Mouse (Mus musculus) limb, embryonic 11.5 days (tissue): ENCODE data around the gene Jak1. TPM values are rescaled to one million over a fixed set of nuclear protein-coding genes. Genes with fewer than 3 reads are reported as not detected.

ENCODE experiments used
- ATAC-seq: fragments of 200-750 bp; cut with Nextera tagmentation; 2 replicates; pipeline ENCODE4 v1.8.0; 2017; ENCODE audit warnings: low read depth; ENCODE audit not compliant: insufficient number of reproducible peaks, low FRiP score, low TSS enrichment
- DNase-seq: peaks from one replicate; pipeline ENCODE4 v3.0.0-alpha.2; 2015; ENCODE audit warnings: low spot score
- H3K27ac ChIP-seq: fragments of 300-500 bp; sonication (generic); replicated peaks from 2 replicates; pipeline ENCODE4 v1.5.1; 2014; ENCODE audit warnings: low read depth, mild to moderate bottlenecking, low read length
- H3K27me3 ChIP-seq: fragments of 300-500 bp; sonication (generic); 2 replicates; pipeline ENCODE4 v1.6.1; 2014; ENCODE audit warnings: mild to moderate bottlenecking, low read length, mixed read lengths; ENCODE audit not compliant: control insufficient read depth, insufficient read depth
- H3K36me3 ChIP-seq: fragments of 300-500 bp; sonication (generic); 2 replicates; pipeline ENCODE4 v1.6.1; 2014; ENCODE audit warnings: mild to moderate bottlenecking, low read length, moderate library complexity, mixed read lengths; ENCODE audit not compliant: control insufficient read depth, insufficient read depth
- H3K4me1 ChIP-seq: fragments of 300-500 bp; sonication (generic); 2 replicates; pipeline ENCODE4 v1.6.1; 2014; ENCODE audit warnings: low read length, mixed read lengths; ENCODE audit not compliant: control insufficient read depth, insufficient read depth
- H3K4me2 ChIP-seq: fragments of 300-500 bp; sonication (generic); 2 replicates; pipeline ENCODE4 v1.6.1; 2014; ENCODE audit warnings: low read depth, mild to moderate bottlenecking, moderate library complexity; ENCODE audit not compliant: severe bottlenecking
- H3K4me3 ChIP-seq: fragments of 300-500 bp; sonication (generic); 2 replicates; pipeline ENCODE4 v1.5.1; 2014; ENCODE audit warnings: low read depth, low read length
- H3K9ac ChIP-seq: fragments of 300-500 bp; sonication (generic); 2 replicates; pipeline ENCODE4 v1.6.1; 2014; ENCODE audit warnings: mild to moderate bottlenecking, low read length
- H3K9me3 ChIP-seq: fragments of 300-500 bp; sonication (generic); 2 replicates; pipeline ENCODE4 v1.6.1; 2016; ENCODE audit warnings: low read length; ENCODE audit not compliant: control insufficient read depth
- WGBS: fragments of 180-500 bp; shearing (Covaris S2); extraction: QIAGEN DNeasy Blood & Tissue Kit; methylation state at CpG from one replicate; pipeline ENCODE4 v1.1.7; 2014; 5-methylcytosine and 5-hydroxymethylcytosine counted together
- polyA plus RNA-seq: library from polyadenylated mRNA; unstranded; fragments of >200 nt; fragmentation: Nextera tagmentation; extraction: Ambion mirVana; gene quantifications from 2 replicates; pipeline ENCODE4 v1.2.1, GENCODE M21; 2014

Jak1 gene
- polyA plus RNA-seq = 61.3 and 61.5 TPM in 2 replicates

DNA sequence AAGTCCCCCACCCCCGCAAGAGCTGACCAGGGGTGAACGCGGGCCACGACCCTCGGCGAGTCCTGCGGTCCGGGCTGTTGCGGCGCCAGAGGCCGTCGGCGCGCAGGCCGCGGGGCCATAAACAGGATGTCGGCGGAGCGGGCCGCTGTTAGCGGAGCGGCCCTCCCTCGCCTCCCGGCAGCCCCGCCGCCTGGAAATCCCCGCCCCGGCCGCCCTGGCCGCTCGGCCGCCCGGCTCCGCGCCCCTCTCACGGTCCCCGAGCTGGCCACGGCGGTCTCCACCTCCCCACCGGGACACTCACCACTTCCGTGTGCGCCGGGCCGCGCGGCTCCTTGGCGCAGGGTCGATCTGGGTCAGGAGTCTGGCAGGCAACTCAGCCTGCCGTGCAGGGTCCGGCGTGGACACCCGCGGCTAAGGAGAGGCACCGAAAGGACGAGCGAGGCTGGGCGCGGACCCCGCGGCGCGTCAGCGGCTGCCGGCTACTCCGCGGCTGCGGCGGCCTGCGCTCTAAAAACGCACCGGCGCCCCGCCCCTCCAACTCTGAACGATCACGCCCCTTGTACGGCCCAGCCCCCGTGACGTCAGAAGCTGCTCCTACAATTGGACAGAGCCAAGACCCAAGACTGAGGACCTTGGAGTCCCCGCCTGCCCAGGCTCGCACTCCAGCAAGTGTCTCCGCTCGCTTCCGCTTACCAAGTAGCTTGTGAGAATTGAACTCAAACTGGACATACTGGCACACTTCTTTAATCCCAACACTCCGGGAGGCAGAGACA is at the start of gene Jak1:
Gene Jak1 (minus strand): TSS at position 542 of the 773 bp plus-strand sequence.
- Histone ChIP-seq H3K4me1 (peaks cover 2% of the 10 kb centered on the region; the same call in 1 of the 2 replicates), H3K9ac (peak within 1 kb of the TSS; percentile 87), H3K9me3 (no peaks in the 10 kb centered on the region), H3K27me3 (no peaks in the 10 kb centered on the region), H3K4me3 (peak within 1 kb of the TSS; percentile 95), H3K4me2 (peak within 1 kb of the TSS; percentile 79), H3K36me3 (no peaks in the 10 kb centered on the region), H3K27ac (peak within 1 kb of the TSS; percentile 58; the same call in 1 of the 2 replicates)
- peak; percentile 98 for DNase-seq
- under 1% methylated on average over 77 of the region's 84 CpGs for WGBS
- peak; percentile 99 for ATAC-seq

DNA sequence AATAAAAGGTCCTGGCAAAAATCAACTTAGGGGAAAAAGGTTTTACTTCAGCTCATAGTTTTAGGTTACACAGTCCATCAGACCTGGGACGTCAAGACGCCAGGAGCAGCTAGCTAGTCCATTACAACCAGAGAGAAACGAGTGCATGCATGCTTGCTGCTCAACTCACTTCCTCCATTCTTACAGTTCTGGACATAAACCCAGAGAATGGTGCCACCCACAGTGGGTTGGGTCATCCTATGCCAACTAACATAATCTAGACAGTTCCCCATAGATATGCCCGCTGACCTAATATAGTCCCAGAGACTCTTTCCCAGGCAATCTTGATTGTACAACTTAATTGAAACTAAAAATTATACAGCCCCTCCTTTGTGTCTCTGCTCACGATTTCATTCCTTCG is 47.0 kb upstream of the Jak1 start:
- Histone ChIP-seq H3K36me3 (no peaks in the 10 kb centered on the region), H3K9ac (no peak overlapping the region), H3K4me1 (no peaks in the 10 kb centered on the region), H3K27ac (no peak overlapping the region), H3K9me3 (no peaks in the 10 kb centered on the region), H3K27me3 (no peaks in the 10 kb centered on the region), H3K4me3 (no peak overlapping the region), H3K4me2 (no peak overlapping the region)
- ATAC-seq (no peak), DNase-seq (no peak)
- WGBS = 86% methylated on average over 6 of the region's 6 CpGs

DNA sequence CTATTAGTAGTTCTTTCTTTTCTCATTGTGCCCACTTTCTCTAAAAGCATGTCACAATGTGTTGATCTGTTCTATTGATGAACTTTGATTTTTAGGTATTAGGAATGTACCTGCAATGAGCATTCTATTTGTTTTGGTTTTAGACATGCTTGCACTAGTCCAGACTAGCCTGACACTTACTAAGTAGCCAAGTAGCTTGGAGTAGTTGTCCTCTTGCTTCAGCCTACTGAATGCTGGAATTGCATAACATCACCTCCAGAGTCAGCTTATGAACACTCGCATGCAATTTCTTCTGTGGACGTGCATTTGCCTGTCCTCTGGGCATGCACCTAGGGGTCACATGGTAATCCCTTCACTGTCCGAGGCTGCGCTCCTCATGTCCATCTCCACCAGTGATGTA is 43.1 kb upstream of the Jak1 start:
- no peak for ATAC-seq
- WGBS = 90% methylated on average over 4 of the region's 4 CpGs

DNA sequence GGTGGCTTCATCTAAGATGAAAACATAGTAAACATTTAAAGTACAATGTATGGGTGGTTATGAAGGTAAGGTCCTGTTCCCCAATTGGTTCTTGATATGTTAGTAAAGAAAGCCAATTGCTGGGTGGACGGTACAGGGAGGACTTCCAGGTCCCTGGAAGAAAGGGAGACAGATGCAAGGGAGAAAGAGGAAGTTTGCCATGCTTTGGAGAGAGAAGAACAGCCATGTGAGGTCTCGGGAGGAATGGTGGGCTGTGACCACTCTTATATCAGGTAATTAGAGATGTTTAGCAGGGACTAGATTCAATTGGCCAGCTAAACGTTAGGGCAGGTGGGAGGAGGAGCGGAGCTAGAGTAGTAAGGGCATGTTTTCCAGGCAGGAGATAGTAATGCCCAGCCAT is 42.2 kb upstream of the Jak1 start:
- WGBS = 66% methylated on average over 4 of the region's 4 CpGs

More for the DNA sequence above, 43.1 kb upstream of the Jak1 start:
- Histone ChIP-seq H3K9me3 (no peaks in the 10 kb centered on the region), H3K36me3 (no peaks in the 10 kb centered on the region), H3K4me2 (no peak overlapping the region), H3K4me1 (no peaks in the 10 kb centered on the region), H3K9ac (no peak overlapping the region), H3K27me3 (no peaks in the 10 kb centered on the region), H3K27ac (no peak overlapping the region), H3K4me3 (no peak overlapping the region)
- DNase-seq = no peak

DNA sequence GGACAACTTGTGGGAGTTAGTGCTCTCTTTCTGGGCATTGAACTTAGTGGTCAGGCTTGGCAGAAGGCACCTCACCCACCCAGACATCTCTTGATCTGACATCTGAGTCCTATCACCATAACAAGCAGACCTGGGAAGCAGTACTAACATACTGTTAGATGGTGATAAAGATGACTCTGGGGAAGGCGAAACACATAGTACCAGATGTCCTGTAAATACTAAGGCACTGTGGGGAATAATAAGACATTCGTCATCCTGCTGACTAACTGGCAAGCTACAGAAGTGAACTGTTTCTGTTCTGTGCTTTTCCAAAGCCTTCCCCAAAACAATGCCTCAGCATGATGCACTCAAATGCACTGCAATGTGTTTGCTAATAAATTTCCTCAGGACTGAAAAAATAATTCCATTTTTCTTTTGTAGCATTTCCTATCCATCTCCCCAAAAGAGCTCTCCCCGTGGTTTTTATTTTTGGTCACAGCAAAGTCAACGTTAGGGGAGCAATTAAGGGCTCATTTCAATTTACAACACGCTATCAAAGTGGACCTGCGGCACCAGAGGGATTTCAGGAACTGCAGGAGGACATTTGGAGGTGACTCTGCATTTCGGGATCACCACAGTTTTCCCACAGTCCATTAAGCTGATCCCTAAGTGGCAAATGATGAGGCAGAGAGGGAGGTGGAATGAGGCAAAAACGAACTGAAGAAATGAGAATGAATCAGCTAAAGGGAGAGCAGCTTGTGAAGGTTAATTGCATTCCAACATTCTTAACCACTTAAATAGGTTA is 41.2 kb upstream of the Jak1 start:
- H3K27ac ChIP-seq = no peak overlapping the region
- WGBS = 24% methylated on average over 8 of the region's 8 CpGs
- H3K27me3 ChIP-seq = no peaks in the 10 kb centered on the region
- H3K4me1 ChIP-seq = no peaks in the 10 kb centered on the region
- H3K4me3 ChIP-seq = no peak overlapping the region
- H3K36me3 ChIP-seq = no peaks in the 10 kb centered on the region
- ATAC-seq = no peak
- no peak overlapping the region for H3K9ac ChIP-seq
- no peak for DNase-seq
- H3K4me2 ChIP-seq = no peak overlapping the region
- H3K9me3 ChIP-seq = no peaks in the 10 kb centered on the region

More for the DNA sequence above, 42.2 kb upstream of the Jak1 start:
- H3K4me2 ChIP-seq = no peak overlapping the region
- H3K27me3 ChIP-seq = no peaks in the 10 kb centered on the region
- DNase-seq (no peak), ATAC-seq (no peak)
- no peak overlapping the region for H3K9ac ChIP-seq
- no peak overlapping the region for H3K27ac ChIP-seq
- no peaks in the 10 kb centered on the region for H3K9me3 ChIP-seq
- H3K36me3 ChIP-seq = no peaks in the 10 kb centered on the region
- H3K4me3 ChIP-seq = no peak overlapping the region
- no peaks in the 10 kb centered on the region for H3K4me1 ChIP-seq

DNA sequence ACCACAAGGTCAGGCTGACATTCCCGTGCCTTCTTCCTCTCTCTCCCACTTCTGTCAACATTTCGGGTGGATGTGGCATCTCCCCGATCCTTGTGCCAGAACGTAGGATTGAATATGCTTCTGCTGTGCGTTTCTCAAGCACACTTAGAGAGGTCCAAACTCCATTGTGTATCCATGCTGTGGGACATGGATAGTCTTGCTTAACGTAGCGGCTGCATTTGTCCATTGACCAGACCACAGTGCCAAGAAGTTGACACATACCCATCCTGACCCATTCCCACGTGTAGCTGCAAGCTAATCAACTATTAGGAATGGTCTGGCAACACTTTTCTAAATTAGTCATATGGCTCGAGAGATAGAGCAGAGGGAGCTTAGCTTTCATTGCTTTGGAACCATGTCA is 40.0 kb upstream of the Jak1 start:
- H3K9me3 ChIP-seq = no peaks in the 10 kb centered on the region
- no peak overlapping the region for H3K4me2 ChIP-seq
- no peak for ATAC-seq
- H3K36me3 ChIP-seq = no peaks in the 10 kb centered on the region
- no peaks in the 10 kb centered on the region for H3K4me1 ChIP-seq
- no peak overlapping the region for H3K27ac ChIP-seq
- DNase-seq = no peak
- WGBS = 81% methylated on average over 9 of the region's 9 CpGs
- H3K27me3 ChIP-seq = no peaks in the 10 kb centered on the region
- no peak overlapping the region for H3K4me3 ChIP-seq
- H3K9ac ChIP-seq = no peak overlapping the region

DNA sequence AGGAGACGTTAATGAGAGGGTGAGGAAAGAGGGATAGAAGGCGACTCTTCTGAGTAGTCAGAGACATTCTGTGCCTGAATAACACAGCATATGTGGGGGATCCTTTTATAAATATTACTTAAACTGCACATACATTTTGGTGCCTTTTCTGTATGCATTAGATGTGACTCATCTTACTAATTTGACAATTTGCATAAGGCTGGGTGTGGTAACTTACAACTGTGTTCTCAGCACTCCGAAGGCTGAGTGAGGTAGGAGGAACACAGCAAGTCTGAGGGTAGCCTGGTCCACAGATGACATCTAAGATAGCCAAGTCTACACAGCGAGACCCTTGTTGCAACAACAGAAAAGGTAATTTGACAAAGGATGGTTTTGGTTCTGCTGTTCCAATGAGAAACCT is 39.0 kb upstream of the Jak1 start:
- Histone ChIP-seq H3K27me3 (no peaks in the 10 kb centered on the region), H3K27ac (no peak overlapping the region), H3K4me1 (no peaks in the 10 kb centered on the region), H3K9ac (no peak overlapping the region), H3K9me3 (no peaks in the 10 kb centered on the region), H3K36me3 (no peaks in the 10 kb centered on the region), H3K4me3 (no peak overlapping the region), H3K4me2 (no peak overlapping the region)
- ATAC-seq (no peak), DNase-seq (no peak)
- WGBS = 89% methylated on average over 4 of the region's 4 CpGs

DNA sequence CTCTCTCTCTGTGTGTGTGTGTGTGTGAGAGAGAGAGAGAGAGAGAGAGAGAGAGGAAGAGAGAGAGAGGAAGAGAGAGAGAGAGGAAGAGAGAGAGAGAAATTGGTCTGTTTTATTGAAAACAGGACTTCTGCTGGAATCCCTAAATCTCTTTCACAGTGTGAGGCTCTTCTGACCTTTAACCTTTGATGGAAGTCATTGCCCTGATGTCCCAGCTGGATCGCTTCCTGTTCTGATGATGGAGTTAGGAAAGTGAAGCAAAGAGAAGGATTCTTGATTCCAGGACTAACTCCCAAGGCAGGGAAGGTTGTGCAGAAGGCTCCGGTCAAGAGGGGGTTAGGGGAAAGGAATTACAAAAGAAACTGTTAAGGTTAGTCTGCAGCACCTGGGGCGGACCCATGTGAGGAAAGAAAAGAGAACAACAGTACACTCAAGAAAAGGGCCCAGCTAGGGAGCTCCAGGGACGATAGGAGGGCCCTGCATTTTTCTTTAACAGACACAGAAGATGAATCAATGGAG is 35.4 kb upstream of the Jak1 start:
- 50% methylated on average over 4 of the region's 4 CpGs for WGBS
- Histone ChIP-seq H3K4me2 (no peak overlapping the region), H3K27ac (no peak overlapping the region), H3K4me3 (no peak overlapping the region), H3K27me3 (no peaks in the 10 kb centered on the region), H3K9ac (no peak overlapping the region), H3K9me3 (no peaks in the 10 kb centered on the region), H3K4me1 (no peaks in the 10 kb centered on the region), H3K36me3 (no peaks in the 10 kb centered on the region)
- no peak for ATAC-seq
- no peak for DNase-seq
